Mouse (Mus musculus) liver, adult 2 months (tissue): ENCODE results near the gene Zc3h12c. TPM values are rescaled to one million over a fixed set of nuclear protein-coding genes. Genes with fewer than 3 reads are reported as not detected.

Source experiments
- DNase-seq: peaks from one replicate; pipeline ENCODE4 v3.0.0-alpha.2; 2011; ENCODE audit warnings: low read depth, low spot score; ENCODE audit errors: extremely low read depth
- H3K27ac ChIP-seq: fragments of 200-500 bp; replicated peaks from 2 replicates; pipeline ENCODE4 v1.5.1; 2012; ENCODE audit warnings: low read depth, mild to moderate bottlenecking, control low read depth, inconsistent platforms, low read length; ENCODE audit not compliant: insufficient read depth
- H3K27me3 ChIP-seq: fragments of 200-500 bp; 2 replicates; pipeline ENCODE4 v1.6.1; 2012; ENCODE audit warnings: mild to moderate bottlenecking, moderate library complexity, low read length, inconsistent platforms; ENCODE audit not compliant: control insufficient read depth, insufficient read depth
- H3K36me3 ChIP-seq: fragments of 200-500 bp; 2 replicates; pipeline ENCODE4 v1.6.1; 2012; ENCODE audit warnings: low read length, inconsistent platforms; ENCODE audit not compliant: control insufficient read depth, insufficient read depth
- H3K4me1 ChIP-seq: fragments of 200-500 bp; 2 replicates; pipeline ENCODE4 v1.6.1; 2011; ENCODE audit warnings: low read length; ENCODE audit not compliant: control insufficient read depth, insufficient read depth
- H3K4me3 ChIP-seq: fragments of 200-500 bp; 2 replicates; pipeline ENCODE4 v1.5.1; 2011; ENCODE audit warnings: low read depth, mild to moderate bottlenecking, control low read depth, low read length, moderate library complexity; ENCODE audit not compliant: insufficient read depth
- H3K79me2 ChIP-seq: fragments of 200-500 bp; 2 replicates; pipeline ENCODE4 v1.6.1; 2012; ENCODE audit warnings: inconsistent platforms, mild to moderate bottlenecking, low read length, moderate library complexity; ENCODE audit not compliant: control insufficient read depth, insufficient read depth
- H3K9ac ChIP-seq: fragments of 200-500 bp; 2 replicates; pipeline ENCODE4 v1.6.1; 2012; ENCODE audit warnings: low read depth, mild to moderate bottlenecking, control low read depth, inconsistent platforms, low read length
- CTCF ChIP-seq: fragments of 200-500 bp; IDR thresholded peaks from 2 replicates; pipeline ENCODE4 v1.5.1; 2011; ENCODE audit warnings: low read depth, low read length, control low read depth
- POLR2A ChIP-seq: fragments of 200-500 bp; IDR thresholded peaks from 2 replicates; pipeline ENCODE4 v1.6.1; 2011; ENCODE audit warnings: low read length, control low read depth; ENCODE audit not compliant: insufficient read depth; ENCODE audit errors: extremely low read depth
- WGBS: fragments of 180-500 bp; shearing (Covaris S2); methylation state at CpG from one replicate; pipeline ENCODE4 v1.1.7; 2018; 5-methylcytosine and 5-hydroxymethylcytosine counted together
- polyA plus RNA-seq: library from polyadenylated mRNA; depleted of rRNA; stranded (reverse); fragments of >200 nt; gene quantifications from 2 replicates; pipeline ENCODE4 v1.2.3, GENCODE M21; 2012
- total RNA-seq: library from RNA; depleted of rRNA; stranded (reverse); fragments of >200 nt; gene quantifications from 2 replicates; pipeline ENCODE4 v1.2.3, GENCODE M21; 2014

Zc3h12c gene
- total and polyA plus RNA-seq, 2 experiments = 1.1 to 4.5 TPM

GRCm38 (mm10) chr9:52181419-52181818 is 13.0 kb upstream of the Zc3h12c start:
- no peaks in the 10 kb centered on the region for H3K36me3 ChIP-seq
- no peak for DNase-seq
- 78% methylated on average over 2 of the region's 2 CpGs for WGBS

GRCm38 (mm10) chr9:52180851-52181250 is 12.5 kb upstream of the Zc3h12c start:
- no peak overlapping the region for H3K4me3 ChIP-seq
- no peak for DNase-seq
- 87% methylated on average over 6 of the region's 6 CpGs for WGBS
- H3K27ac ChIP-seq = no peak overlapping the region
- no peaks in the 10 kb centered on the region for H3K79me2 ChIP-seq
- H3K36me3 ChIP-seq = no peaks in the 10 kb centered on the region
- H3K9ac ChIP-seq = no peak overlapping the region
- no peaks in the 10 kb centered on the region for H3K4me1 ChIP-seq
- TF ChIP-seq CTCF (no peak), POLR2A (no peak)
- H3K27me3 ChIP-seq = peaks cover 2% of the 10 kb centered on the region; the same call in 1 of the 2 replicates

More at GRCm38 (mm10) chr9:52181419-52181818, 13.0 kb upstream of the Zc3h12c start:
- no peaks in the 10 kb centered on the region for H3K4me1 ChIP-seq
- peaks cover 2% of the 10 kb centered on the region; the same call in 1 of the 2 replicates for H3K27me3 ChIP-seq
- H3K79me2 ChIP-seq = no peaks in the 10 kb centered on the region
- H3K4me3 ChIP-seq = no peak overlapping the region
- H3K9ac ChIP-seq = no peak overlapping the region
- H3K27ac ChIP-seq = no peak overlapping the region
- no peak for TF ChIP-seq CTCF

DNA sequence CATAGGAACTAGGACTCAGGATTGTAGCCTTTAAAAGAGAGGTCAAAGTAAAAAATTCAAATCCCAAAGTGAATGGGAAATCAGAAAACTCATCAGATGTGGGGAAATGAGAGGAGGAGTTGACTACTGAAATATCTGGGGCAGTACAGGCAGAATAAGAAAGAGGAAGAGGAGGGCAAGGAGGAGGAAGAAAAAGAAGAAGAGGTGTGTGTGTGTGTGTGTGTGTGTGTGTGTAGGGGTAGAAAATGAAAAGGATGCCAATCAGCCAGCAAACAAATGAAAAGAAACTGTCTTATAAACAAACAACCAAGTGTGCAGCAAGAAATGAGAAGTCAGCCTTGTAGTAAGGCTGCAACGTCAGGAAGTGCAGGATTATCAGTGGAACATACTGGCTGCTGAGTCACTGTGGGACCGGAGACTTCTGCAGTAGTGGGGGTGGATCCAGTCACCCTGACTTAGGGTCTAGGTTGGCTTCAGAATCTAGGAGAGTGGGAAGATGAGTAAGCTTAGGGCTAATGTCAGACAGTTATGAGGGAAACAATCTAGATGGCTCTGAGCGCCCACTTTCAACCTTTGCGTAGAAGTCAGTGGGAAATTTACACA is 7.0 kb upstream of the Zc3h12c start:
- H3K27ac ChIP-seq = no peak overlapping the region

GRCm38 (mm10) chr9:52174671-52175111 is 6.3 kb upstream of the Zc3h12c start:
- Histone ChIP-seq H3K27ac (no peak overlapping the region), H3K4me3 (no peak overlapping the region), H3K79me2 (no peaks in the 10 kb centered on the region), H3K27me3 (peaks cover 2% of the 10 kb centered on the region; the same call in 1 of the 2 replicates), H3K4me1 (no peaks in the 10 kb centered on the region), H3K9ac (no peak overlapping the region), H3K36me3 (no peaks in the 10 kb centered on the region)
- no peak for DNase-seq
- WGBS = 82% methylated on average over 4 of the region's 4 CpGs
- TF ChIP-seq POLR2A = no peak
- no peak for TF ChIP-seq CTCF

More for the DNA sequence above, 7.0 kb upstream of the Zc3h12c start:
- Histone ChIP-seq H3K36me3 (no peaks in the 10 kb centered on the region), H3K4me1 (no peaks in the 10 kb centered on the region), H3K27me3 (peaks cover 2% of the 10 kb centered on the region; the same call in 1 of the 2 replicates), H3K4me3 (no peak overlapping the region), H3K79me2 (no peaks in the 10 kb centered on the region), H3K9ac (no peak overlapping the region)
- TF ChIP-seq POLR2A = no peak
- no peak for TF ChIP-seq CTCF
- no peak for DNase-seq
- 83% methylated on average over 4 of the region's 4 CpGs for WGBS

DNA sequence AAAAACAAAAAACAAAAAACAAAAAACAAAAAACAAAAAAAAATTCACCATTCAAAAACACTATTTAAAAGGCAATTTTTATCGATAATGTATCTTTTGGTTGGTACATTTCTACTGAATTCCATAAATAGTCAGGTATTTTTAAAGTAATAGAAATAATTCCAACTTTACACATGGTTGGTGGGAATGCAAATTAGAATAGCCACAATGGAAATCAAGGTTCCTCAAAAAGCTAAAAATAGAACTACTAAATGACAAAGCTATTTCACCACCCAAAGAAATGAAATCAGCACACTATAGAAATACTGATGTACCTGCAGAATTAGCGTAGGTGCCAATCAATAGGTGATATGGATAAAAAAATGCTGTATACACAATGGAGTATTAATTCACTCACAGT is 5.6 kb upstream of the Zc3h12c start:
- Histone ChIP-seq H3K27me3 (peaks cover 2% of the 10 kb centered on the region; the same call in 1 of the 2 replicates), H3K9ac (no peak overlapping the region), H3K4me3 (no peak overlapping the region), H3K27ac (no peak overlapping the region), H3K4me1 (0 out of 2 replicates have a peak, but pooled peaks cover 3% of the 10 kb centered on the region), H3K79me2 (no peaks in the 10 kb centered on the region), H3K36me3 (no peaks in the 10 kb centered on the region)
- DNase-seq = no peak
- TF ChIP-seq CTCF (no peak), POLR2A (no peak)
- whole genome bisulfite sequencing = 91% methylated on average over 2 of the region's 2 CpGs

DNA sequence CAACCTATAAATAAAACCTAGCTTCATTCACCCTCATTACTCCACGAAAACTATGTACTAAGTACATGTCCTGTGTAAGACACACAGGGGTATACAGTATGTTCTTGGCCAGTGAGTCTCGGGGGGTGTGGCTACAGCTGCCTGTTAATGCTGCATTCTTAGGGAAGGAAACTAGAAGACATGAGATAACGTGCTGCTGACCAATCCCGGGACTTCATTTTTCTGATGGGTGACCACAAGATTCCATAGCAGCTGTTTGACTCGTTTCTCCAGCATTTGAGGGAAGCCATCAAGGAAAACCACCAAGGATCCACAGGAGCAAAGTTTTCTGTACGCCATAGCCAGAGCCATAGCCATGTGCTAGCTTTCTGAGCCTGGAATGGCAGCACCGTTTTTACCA is 4.2 kb upstream of the Zc3h12c start:
- no peak for DNase-seq
- Histone ChIP-seq H3K27me3 (no peaks in the 10 kb centered on the region), H3K4me3 (no peak overlapping the region), H3K4me1 (peaks cover 5% of the 10 kb centered on the region; the same call in 1 of the 2 replicates), H3K36me3 (no peaks in the 10 kb centered on the region), H3K79me2 (no peaks in the 10 kb centered on the region), H3K27ac (no peak overlapping the region), H3K9ac (no peak overlapping the region)
- TF ChIP-seq CTCF = no peak
- no peak for TF ChIP-seq POLR2A
- 53% methylated on average over 7 of the region's 7 CpGs for WGBS
